Mouse (Mus musculus) lung, postnatal 4 days (tissue): ENCODE measurements at regions not wholly inside any gene's neighbourhood (a gene's known extent, or its start where the extent isn't known, plus 50 kb on each side); places are given as distances from the start of the nearest gene placed in this dataset.

Experiments used
- DNase-seq, 2 experiments: peaks; one replicate each; pipeline ENCODE4 v3.0.0; 2021

DNA sequence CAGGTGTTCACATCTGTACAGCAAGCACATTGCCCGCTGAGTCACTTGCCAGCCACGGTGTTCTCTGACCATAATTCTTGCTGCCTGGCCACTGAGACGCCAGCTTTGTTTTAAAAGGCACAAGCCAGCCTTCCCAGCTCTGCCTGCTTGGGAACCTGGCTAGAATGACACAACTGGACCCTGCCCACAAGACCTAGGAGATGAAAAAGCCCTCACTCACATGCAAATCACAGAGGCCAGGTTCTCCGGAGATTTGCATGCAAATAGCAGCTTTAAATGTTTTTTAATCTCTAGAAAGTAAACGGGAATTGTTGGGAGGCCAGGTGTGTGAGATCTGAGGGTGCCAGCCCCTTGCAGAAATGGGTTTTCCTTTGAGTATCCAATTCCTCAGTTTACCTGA is 71.9 kb downstream of the 1810010D01Rik start:
- DNase-seq: no peak

GRCm38 (mm10) chr7:145132506-145132905 is 75.4 kb downstream of the 1810010D01Rik start:
- DNase-seq: no peak

GRCm38 (mm10) chr7:145131438-145132159 is 76.3 kb downstream of the 1810010D01Rik start:
- peak; percentile 35 to 53 for DNase-seq

DNA sequence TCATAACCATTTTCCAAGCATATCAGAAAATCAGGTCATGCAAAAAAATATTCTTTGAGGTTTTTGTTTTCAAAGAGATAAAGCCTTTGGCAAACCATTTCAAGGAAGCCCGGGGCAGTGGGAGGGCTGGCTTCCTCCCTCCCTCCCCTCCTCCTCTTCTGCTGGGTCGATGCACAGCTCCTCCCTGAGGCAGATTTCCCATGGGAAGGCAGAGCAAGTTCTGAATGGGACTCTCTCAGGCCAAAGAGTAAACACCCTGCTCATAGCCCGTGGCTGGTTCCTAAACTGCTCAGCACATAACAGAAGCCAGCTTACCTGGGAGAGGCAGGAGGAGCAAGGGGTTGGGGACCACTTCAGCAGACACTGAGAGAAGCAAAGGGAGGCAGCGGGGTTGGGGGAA is 77.9 kb downstream of the 1810010D01Rik start:
- DNase-seq: peak in 1 of 2 experiments; percentile 11

- no peak for DNase-seq
Observed at GRCm38 (mm10) chr7:145127661-145128060, 80.3 kb downstream of the 1810010D01Rik start.

GRCm38 (mm10) chr7:145127180-145127579 is 80.7 kb downstream of the 1810010D01Rik start:
- no peak for DNase-seq

DNA sequence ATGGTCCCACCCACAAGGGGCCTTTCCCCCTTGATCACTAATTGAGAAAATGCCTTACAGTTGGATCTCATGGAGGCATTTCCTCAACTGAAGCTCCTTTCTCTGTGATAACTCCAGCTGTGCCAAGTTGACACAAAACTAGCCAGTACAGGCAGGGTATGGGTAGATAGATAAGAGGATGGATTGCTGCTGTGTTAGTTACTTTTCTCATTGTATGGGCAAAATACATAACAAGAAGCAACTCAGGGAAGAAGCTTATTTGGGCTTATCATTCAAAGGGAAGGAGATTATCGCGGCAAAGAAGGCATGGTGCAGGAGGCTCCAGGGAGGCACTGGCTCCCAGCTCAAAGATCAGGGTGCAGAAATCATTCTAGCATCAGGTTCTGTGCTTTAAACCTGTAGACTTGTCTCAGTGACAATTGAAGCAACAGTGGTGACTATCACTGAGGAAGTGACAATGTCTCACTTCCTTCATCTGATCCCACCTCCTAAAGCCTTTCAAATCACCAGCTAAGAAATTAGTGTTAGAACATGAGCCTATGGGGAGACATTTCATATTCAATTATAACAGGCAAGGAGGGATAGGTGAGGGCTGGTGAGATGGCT is 83.8 kb downstream of the 1810010D01Rik start:
- DNase-seq: no peak

- no peak for DNase-seq
Observed at GRCm38 (mm10) chr7:145122471-145122870, 85.4 kb downstream of the 1810010D01Rik start.

GRCm38 (mm10) chr7:145118406-145118805 is 89.5 kb downstream of the 1810010D01Rik start:
- no peak for DNase-seq

GRCm38 (mm10) chr7:145114660-145115059 is 93.3 kb downstream of the 1810010D01Rik start:
- DNase-seq: peak; percentile 45 to 54

GRCm38 (mm10) chr7:145114145-145114544 is 93.8 kb downstream of the 1810010D01Rik start:
- peak in 1 of 2 experiments; percentile 21 for DNase-seq

- no peak for DNase-seq
Observed at GRCm38 (mm10) chr7:145112887-145113531, 94.9 kb downstream of the 1810010D01Rik start.

- DNase-seq: peak in 1 of 2 experiments; percentile 28
Observed at GRCm38 (mm10) chr7:145112146-145112830, 95.6 kb downstream of the 1810010D01Rik start.

GRCm38 (mm10) chr7:145111252-145112131 is 96.4 kb downstream of the 1810010D01Rik start:
- peak; percentile 87 to 92 for DNase-seq

DNA sequence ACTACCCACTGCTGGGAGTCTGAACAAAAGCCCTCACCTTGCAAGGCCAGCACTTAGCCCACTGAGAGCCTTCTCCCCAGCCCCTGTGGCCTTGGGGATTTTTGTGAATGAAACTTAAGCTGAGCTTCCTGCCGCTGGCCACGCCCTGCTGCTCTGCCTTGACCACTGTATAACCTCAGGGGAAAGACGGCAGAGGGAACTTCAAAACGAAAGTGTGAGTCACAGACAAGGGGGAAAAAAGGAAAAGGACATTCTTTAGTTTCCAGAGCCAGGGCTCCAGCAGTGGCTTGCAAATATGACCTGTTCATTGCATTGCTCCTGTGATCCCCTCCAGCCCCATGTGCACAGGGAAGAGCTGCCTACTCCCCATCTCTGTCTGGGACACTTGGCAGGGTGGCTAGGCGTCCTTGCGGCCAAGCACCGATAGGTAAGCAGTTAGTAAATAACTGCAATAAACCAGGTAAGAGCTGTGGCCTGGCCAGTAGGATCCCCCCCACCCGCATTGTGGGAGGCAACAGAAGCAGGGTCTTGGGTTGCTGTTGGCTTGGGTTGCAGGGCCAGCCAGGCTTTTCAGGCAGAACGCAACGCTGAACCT is 97.2 kb downstream of the 1810010D01Rik start:
- DNase-seq: peak; percentile 76 to 77

DNA sequence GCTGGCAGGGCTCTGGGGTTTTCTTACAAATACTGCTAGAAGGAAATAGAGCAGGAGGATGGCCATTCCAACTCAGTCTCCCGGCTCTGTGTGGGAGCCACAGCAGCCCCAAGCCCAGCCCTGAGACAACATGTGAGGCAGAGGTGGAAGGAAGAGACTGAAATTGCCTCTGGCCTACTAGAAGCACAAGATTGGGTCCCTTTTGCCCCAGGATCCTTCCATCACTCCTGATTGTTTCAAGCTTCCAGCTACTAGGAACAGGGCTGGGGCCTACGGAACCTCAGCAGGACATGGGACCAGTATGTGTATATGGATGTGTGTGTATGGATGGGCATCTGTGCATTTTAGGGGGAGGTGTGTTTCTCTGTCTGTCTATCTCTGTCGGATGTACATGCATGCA is 97.9 kb downstream of the 1810010D01Rik start:
- no peak for DNase-seq

- DNase-seq: no peak
Observed at GRCm38 (mm10) chr7:145109471-145109870, 98.4 kb downstream of the 1810010D01Rik start.

- DNase-seq: no peak
Observed at GRCm38 (mm10) chr7:145108994-145109393, 98.9 kb downstream of the 1810010D01Rik start.

- no peak for DNase-seq
Observed at GRCm38 (mm10) chr7:145107575-145108170, 100.2 kb downstream of the 1810010D01Rik start.

DNA sequence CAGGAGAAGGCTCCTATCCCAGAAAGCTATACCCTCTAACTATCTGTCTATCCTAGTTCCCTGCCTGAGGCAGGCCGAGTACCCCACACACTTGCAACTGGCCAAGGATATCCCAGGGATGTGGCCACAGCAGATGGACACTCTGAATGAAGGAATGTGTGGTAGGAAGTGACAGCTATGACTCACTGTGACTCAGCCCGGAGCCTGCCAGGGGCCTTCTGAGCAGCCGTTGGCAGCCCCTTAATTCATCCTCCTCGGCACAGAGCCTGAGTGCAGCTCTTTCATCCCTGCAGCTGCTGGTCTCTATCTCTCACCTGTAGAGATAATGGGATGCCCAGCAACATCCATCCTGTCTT is 101.4 kb downstream of the 1810010D01Rik start:
- DNase-seq: peak; percentile 44 to 69

DNA sequence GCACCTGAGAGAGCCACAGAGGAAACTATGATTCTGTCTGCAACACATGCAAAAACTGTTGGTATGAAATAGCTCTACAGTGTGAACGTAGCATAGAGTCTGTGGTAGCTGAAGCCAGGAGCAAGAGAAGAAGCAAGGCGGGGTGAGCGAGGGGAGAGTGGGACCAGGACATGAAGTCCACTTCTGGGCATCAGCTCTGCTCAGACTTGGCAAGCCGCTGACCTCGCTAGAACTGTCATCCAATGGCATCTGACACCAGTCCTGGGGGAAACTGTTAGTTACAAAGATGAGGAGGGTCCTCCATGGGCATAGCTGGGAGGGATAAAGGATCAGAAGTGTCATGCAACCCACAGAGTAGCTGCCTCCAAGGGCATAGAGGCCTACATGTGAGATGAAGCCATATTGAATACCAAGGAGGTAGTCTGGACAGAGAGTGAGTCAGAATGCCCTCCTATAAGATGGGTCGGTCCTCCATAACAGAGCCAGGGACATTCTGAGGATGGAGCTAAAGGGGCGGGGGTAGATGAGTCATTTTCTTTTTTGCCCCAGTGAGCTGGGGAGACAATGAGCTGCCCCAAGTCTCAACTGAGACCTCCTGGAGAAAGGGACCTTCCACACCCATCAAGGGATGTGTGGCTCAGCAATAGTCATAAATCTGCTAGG is 102.0 kb downstream of the 1810010D01Rik start:
- no peak for DNase-seq
